Mouse (Mus musculus) lung, adult 2 months (tissue): ENCODE results near the gene Cfap58.

Experiments used
- CTCF ChIP-seq: fragments of 200-500 bp; IDR thresholded peaks from 2 replicates; pipeline ENCODE4 v1.5.1; 2011; ENCODE audit warnings: mild to moderate bottlenecking, low read length, control low read depth; ENCODE audit not compliant: insufficient read depth
- POLR2A ChIP-seq: fragments of 200-500 bp; IDR thresholded peaks from 2 replicates; pipeline ENCODE4 v1.6.1; 2011; ENCODE audit warnings: low read depth, mild to moderate bottlenecking, control low read depth, low read length, borderline replicate concordance; ENCODE audit errors: extremely low read depth

- TF ChIP-seq CTCF (no peak), POLR2A (no peak)
These were observed 48.2 kb downstream of the Cfap58 start for GRCm38 (mm10) chr19:47985606-47986213.
